Mouse (Mus musculus) naive thymus-derived CD4-positive, alpha-beta T cell, adult 2 months (primary cell): ENCODE results near the gene Lonp1.
A peak's percentile ranks its signal among the peaks of the same experiment; 100 is the strongest.
"Not testable (repeated sequence)": the region's sequence is repeated elsewhere in the genome, so short reads cannot be mapped to it uniquely, and the experiment has no call there.

Experiments used
- DNase-seq: peaks from one replicate; pipeline ENCODE4 v3.0.0-alpha.2; 2011; ENCODE audit warnings: low read depth

Lonp1 gene

DNA sequence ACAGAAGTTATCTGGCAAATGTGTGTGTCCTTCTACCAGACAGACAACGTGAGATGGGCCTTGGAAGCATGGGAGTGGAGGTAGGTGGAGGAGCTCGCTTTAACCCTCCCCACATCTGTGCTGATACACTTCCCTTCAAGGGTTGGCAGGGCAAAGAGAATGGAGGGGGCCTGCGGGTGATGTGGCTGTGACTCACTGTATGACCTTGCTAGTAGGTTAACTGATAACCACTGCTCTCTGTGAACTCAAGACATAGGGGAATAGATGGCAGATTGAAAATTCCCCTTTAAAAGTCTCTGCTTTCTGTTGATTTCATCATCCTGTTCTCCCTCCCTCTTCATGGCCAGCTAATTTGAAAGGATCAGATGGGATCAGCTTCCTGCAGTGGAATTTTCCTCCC, 1.2 kb downstream of the Lonp1 start:
- DNase-seq, result no peak

DNA sequence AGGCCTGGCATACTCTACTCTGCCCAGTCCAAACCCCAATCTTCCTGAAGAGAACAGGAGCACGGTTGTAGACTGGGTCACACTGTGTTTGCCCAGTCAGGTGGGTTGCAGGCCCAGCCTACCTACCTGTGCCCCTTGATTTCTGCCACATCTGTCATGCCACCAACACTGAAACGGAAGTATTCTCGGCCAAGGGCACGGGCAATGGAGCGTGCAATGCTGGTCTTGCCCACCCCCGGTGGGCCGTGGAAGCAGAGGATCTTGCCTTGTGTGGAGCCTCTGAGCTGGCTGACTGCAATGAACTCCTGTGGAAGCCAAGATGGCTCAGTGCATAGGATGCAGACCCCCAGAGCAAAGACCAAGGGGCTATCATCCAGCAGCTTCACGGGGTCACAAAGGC, 9.1 kb downstream of the Lonp1 start:
- peak; percentile 5 for DNase-seq

DNA sequence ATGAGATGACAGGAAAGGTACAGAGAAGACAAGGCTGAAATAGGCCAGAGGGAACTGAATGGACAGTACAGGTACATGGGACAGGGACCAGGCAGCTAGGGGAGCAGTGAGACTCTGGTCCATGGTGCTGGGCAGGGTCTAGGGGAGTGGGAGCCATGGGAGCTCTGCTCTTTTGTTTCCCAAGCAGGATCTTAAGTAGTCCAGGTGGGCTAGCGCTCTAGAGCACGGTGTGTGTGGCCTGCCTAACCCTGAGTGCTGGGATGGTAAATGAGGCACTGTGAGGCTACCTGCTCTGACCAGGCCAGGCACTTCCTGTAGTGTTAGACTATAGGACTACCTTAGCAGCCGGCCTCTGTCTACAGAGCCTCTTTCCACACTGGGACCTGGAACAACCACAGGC, 10.0 kb downstream of the Lonp1 start:
- peak; percentile 13 for DNase-seq

DNA sequence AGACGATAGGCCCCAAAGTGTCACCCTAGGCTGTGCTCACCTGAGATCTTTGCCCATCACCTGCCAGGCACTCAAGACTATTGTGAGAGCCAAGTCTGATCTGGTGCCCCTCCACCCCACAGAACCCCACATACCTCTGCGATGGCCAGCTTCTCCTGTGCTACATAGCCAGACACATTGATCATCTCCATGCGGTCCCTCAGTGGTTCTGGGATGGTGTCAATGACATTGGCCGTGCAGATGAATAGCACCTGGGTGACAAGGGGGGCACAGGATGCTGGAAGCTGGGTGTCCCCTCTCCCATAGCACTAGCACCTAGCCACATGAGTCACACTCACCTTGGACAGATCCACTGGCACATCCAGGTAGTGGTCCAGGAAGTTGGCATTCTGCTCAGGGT, 10.9 kb downstream of the Lonp1 start:
- no peak for DNase-seq

DNA sequence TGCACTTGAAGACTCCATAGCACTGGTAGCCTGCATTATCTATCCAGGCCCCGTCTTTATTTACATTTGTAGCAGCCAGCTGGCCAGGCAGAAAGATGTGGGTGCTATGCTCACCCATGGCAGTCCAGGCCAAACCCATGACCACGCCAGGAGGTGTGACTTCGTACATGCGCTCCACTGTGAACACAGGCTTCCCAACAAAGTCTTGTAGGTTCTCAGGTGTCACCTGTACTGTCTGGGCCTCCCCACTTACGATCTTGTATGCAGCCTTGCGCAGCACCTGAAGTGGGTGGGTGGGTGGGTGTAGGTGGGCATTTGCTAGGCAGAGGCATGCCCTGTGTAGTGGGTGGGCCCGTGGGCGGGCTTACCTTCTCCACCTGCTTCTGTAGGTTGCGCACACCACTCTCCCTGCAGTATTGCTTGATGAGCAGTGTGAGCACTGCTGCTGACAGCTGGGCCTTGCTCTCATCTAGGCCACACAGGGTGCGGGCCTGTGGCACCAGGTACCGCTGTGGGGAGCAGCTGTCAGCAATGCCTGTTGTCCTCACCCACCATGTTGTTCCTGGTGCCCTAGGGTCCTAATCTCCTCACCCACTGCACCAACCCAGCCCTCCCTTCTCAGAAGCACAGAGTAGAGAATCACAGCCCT, 11.4 kb downstream of the Lonp1 start:
- DNase-seq, result no peak

DNA sequence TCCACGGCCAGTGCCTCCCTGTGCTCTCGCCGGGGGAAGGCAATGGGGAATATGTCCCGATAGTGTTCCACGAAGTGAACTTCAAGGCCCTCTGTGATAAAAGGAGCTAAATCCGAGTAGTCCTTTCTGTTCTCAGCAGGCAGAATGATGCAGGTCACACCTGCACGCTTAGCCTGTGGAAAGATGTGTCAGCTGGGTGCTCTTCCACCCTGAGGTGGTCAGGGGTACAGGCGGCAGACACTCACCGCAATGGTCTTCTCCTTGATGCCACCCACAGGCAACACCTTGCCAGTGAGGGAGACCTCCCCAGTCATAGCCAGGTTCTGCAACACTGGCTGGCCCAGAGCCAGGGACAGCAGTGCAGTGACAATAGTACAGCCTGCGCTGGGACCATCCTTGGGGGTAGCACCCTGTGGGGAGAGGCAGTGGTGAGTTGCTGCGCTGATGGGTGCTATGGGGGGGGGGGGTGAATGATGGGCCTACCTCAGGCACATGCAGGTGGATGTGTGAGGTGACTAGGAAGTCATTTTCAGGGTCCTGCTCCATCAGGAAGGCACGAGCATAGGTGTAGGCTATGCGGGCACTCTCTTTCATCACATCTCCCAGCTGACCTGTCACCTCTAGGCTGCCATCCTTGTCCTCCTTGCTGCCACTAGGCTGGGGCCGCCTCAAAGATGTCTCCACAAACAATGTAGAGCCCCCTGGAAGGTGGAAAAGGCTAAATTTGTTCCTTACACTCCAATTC, 12.1 kb downstream of the Lonp1 start:
- DNase-seq, result no peak

DNA sequence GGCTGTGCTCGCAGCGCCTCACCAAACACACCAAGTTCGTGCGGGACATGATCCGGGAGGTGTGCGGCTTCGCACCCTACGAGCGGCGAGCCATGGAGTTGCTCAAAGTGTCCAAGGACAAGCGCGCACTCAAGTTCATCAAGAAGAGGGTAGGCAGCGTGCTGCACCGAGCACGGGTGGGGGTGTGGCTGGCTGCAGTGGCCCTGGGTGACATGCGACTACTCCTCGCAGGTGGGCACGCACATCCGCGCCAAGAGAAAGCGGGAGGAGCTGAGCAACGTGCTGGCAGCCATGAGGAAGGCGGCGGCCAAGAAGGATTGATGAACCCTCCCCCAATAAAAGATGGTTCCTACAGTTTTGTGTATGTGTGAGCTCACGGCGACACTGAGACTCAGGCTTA, 12.8 kb downstream of the Lonp1 start:
- DNase-seq, result peak; percentile 51

DNA sequence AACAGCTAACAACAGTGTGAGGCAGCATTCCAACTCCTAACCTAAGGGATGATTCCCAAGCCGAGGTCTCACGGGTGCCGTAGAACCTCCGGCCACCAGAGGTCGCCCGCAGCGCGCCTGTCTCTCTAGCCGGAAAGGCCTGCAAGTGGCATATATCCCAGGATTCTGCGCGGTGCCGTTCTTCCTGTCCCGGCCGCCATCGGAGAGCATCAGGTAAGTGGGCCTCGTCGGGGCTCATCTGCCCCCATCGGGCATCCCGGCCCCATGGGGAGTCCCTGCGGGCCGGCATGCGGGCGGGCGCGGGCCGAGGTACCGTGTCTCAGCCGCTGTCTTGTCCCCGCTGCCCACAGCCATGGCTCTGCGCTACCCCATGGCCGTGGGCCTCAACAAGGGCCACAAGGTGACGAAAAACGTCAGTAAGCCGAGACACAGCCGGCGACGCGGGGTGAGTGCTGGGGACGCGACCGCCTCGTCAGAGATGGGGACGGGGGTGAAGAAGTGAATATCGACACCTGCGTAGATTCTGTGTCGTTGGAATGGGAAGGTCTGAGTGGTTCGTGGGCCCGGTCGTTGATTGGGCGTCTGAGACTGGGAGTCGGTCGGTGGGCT, 13.3 kb downstream of the Lonp1 start, which contains the start of gene Rpl36:
Gene Rpl36, plus strand, starts transcription at position 181 of the 609 bp plus-strand sequence.
- DNase-seq, result peak; percentile 94

DNA sequence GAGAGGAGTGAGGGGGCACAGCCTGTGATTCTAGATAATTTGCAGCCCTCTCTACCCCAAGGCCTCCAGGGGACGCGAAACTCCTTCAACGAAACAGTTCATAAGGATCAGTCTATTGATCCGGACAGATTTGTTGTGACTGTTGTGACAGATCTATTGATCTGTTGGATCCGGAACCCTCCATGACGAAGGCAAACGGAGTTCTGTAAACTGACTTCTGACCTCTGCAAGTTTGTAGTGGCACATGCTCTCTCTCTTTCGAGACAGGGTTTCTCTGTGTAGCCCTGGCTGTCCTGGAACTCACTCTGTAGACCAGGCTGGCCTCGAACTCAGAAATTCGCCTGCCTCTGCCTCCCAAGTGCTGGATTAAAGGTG, 14.1 kb downstream of the Lonp1 start:
- DNase-seq, result not testable (repeated sequence)

DNA sequence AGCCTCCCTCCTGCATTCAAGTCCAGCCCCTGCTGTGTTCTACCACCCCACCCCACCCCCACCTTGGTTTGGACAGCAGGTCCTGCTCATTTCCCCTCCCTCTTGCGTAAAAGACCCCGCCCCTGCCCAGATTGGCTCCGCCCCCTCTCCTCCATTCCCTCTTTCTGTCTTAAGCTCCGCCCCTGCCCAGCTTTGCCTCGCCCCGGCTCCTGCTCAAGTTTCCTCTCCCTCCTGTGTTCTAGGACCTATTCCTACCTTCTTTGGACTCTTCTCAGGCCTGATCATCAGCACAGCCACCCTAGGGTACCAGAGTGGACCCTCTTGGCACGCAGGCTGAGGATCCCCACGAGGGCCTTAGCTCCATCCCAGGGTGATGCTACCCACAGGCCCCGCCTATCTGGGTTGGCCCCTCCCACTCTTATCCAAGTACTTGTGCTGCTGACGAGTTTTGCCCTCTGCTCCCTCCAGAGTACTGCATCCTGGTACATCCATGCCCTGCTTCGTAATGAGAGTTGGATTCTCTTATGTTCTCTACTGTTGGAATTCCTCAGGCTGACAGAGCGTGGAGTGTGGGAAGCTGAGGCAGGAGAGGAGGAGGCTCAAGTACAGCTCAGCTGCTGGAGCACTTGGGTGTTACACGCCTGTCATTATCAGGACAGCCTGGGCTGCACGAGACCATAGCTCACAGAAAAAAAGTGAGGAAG, 14.7 kb downstream of the Lonp1 start:
- peak; percentile 54 for DNase-seq

DNA sequence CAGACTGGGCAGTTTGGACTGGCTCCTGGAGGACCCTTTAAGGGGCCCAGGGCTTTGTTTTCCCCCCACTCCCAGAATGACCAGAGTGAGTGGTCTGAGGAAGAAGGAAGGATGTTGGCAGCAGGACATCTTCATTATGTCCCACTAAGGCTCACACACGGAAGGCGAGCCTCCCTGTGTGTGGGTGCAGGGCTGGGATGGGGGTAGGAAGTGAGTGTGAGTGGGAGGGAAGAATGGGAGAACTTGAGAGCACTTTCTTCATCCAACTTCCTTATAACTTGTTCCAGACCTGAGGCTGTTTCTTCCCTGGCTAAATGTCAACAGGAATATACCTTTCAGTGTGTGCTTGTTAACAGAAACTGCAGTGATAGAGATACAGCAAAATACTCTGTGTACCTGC, 15.4 kb downstream of the Lonp1 start:
- no peak for DNase-seq

DNA sequence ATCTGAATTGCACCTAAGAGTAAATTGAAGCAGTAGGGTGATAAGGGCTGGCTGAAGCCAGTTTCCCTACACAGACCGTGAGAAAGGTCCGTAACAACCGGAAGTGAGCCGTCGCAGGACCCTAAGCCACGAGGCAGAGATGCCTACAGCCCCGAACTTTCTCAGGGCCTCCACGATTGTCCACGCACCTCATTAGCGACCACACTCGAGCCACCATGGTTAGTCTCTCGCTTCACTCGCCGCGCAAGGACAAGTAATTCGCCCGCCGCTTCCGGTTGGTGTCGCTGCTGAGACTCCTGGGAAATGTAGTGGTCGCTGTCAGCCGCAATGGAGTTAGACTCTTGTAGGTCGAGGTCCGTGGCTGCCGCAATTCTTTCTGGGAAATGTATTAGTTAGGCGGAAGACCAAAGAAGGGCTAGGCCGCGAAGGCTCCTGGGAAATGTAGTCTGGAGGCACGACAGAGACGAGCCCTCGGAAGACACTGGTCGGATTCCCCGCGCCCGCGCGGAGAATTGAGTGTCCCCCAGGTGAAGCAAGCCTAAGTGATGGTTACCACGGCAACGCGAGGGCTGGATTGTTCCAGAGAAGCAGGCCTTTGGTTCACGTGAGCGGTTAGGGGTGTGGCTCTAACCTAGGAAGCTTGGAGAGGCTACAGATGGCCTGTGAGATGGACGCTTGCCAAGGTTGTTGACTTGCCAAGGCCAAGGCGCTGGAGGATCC, 17.1 kb downstream of the Lonp1 start, which contains the start of gene 2410015M20Rik:
Gene 2410015M20Rik, minus strand, starts transcription at position 320 of the 720 bp plus-strand sequence.
- peak; percentile 95 for DNase-seq

DNA sequence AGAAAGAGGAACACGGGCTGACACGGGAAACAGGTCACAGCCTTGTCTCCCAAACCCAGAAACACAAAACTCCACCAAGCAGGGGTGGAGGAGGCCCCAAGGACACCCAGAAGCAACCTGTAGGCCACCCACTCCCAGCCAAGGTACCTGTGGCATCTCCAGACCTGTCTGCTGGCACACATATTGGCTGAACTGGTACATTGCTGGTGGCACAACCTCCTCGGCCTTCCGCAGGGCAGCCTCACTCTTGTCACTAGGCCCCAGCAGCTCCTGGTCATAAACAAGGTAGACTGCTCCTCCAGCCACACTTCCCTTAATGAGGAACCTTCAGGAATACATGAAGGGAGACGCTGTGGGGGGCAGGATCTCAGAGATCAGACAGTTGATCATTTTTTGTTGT, 18.0 kb downstream of the Lonp1 start:
- DNase-seq, result no peak

DNA sequence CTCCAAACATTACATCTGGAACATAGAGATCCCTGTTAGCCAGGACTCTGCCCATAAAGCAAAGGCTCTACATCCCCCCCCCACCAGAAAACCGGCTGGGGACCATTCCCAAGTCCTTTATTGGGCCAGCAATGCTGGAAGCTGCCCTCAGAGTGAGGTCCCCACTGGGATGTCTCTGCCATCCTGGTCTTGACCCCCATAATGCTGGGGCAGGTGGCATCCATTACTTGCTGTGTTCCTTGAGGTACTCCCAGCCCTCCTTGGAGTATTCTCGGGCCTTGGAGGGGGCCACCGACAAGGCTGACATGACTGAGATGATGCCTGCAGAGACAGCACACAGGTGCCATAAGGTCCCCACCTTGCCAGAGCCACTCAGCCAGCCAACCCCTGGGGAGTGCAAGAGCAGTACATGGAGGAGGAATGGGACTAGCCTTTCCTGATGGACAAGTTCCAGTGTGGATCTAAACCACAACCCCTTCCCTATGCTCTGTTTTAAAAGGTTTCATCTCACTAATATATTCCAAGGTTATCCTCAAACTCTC, 19.1 kb downstream of the Lonp1 start:
- no peak for DNase-seq

DNA sequence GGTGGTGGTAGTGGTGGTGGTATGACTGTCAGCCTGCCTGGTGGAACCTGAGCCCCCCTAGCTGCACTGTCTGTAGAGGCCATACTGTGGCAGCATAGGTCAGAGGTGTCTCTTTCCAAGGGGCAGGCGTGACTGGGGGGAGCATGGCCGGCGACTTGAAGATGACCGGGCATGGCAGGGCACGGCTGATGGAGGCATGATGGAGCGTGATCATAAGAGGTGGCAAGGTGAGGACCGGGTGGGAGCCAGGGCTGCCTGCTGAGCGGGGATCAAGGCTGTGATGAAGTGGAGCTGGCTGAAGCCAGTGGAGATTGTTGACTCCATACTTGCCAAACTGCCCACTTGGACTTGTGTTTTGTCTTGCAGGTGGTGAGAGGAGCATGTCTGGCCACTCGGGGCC, 21.3 kb downstream of the Lonp1 start:
- DNase-seq, result no peak

DNA sequence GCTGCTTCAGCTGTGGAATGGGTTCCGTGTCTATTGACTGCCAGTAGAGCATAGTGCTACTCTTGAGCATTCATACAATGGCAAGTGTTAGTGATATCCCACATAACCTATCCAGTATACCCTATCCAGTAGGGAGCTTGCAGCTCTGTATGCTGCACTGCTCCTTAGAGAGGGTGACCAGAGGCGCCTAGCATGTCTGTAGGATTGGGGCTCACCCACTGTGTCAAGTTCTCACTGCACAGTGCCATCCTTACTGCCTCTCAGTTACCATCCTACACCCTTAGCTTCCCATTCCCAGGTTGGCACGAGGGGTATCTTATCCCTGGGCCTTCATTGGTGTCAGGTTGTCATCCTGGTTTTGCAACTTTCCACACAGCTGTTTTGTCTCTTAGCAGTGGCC, 22.3 kb downstream of the Lonp1 start:
- no peak for DNase-seq

DNA sequence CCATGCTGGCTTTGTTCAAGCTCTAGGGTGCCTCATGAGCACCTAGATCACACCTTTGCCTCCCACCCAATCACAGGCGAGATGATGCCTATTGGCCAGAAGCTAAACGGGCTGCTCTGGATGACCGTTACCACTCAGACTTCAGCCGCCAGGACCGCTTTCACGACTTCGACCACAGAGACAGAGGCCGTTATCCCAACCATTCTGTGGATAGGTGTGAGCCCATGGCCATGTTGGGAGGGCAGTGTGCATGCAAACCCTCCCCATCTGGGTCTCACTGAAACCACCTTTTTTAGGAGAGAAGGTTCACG, 22.7 kb downstream of the Lonp1 start:
- DNase-seq, result no peak

DNA sequence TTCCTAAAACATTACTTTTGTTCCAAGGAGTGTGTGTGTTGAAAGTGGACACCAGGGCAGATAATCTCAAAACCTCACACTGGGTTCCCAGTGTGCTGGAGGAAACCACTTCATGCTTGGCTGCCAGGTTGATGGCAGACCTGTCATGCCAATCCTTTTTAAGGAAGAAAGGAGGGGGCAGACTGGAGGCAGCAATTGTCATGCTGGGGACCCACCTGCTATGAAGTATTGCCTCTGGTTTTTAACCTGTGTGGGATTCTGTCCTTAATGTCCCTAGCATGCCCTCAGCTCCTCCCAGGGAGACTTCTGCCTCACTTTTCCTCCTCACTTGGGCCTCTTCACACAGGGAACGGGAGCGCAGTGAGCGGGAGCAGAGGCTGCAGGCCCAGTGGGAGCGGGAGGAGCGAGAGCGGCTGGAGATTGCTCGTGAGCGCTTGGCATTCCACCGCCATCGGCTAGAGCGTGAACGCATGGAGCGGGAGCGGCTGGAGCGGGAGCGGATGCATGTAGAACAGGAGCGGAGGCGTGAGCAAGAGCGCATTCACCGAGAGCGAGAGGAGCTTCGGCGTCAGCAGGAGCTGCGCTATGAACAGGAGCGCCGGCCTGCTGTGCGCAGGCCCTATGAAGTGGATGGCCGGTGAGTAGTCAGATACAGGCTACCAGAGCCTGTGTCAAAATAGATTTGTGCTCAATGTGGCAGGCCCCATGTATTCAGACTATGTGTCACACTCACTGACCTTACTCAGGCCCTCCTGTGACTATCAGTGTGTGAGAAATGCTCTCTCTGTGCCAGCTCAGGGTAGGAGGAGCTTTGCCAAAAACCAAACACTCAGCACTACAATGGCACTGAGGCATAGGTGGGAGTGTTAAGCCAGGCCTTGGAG, 23.3 kb downstream of the Lonp1 start:
- no peak for DNase-seq

DNA sequence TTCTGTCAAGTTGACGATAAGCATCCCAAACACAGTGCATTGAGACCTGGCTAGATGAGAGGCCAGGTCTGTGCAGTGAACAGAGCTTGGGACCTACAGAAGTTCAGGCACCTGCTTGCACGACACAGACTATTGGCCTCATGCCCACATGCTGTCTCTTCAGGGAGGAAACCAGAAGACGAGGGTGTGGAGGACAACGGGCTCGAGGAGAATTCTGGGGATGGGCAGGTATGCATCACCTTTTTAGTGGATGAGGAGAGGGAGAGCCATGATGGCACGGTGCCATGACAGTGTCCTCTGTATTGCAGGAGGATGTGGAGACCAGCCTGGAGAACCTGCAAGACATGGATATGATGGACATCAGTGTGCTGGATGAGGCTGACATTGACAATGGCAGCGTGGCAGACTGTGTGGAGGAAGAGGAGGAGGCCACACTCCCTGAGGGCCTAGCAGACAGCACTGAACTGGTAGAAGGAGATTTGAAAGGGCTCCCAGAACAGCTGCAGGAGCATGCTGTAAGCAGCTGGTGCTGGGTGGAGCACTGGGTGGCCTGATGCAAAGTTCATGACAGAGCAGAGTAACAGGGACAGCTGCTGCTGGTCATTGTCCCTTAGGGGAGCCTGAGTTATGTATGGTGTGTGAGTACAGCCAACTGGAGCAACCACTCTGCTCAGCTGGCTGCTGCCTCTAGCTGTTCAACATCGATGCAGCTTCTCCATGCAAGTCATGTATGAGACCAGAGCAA, 33.0 kb downstream of the Lonp1 start:
- DNase-seq, result no peak

DNA sequence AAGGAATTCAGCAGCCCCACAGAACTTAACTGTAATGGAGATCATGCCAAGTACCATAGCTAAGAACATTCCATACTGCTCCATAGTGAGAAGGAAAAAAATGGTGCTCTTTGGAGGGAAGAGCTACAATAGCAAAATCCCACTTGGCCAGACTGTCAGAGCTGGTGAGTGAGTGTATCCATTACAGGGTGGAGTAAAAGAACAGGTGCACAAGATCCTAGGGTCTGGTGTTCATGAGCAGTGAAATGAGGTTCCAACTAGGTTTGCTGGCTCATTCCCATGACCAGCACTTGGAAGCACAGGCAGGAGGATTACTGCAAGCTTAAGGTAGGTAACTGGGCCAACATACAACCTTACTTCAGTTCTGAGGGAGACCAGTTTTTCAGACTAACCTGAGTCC, 34.1 kb downstream of the Lonp1 start:
- no peak for DNase-seq
